In genomic region chrX:82764204-82764603, GRCm38 (mm10) we compare ENCODE assay signal across 19 mouse cellular contexts.
DNase-seq lines count a peak whose midpoint lies in the region; ATAC-seq lines count a peak whose summit lies in the region.
"Had no signal": no experiment of that assay in that cellular context is flagged by ENCODE, and none has a peak within 500 bp of the region (broad histone marks: within the 10 kb centered on the region; RNA-seq: fewer than 3 reads in every experiment).

No protein-coding gene starts in this region.

- H3K9ac ChIP-seq in midbrain, embryonic 11.5 days (ENCODE audit: low read length) = no peak overlapping the region
- no peak overlapping the region for H3K9ac ChIP-seq in midbrain, embryonic 16.5 days (ENCODE audit: low read depth, low read length)
- no peak overlapping the region for H3K9ac ChIP-seq in midbrain, embryonic 12.5 days (replicated peaks)
- H3K9ac ChIP-seq in midbrain, embryonic 15.5 days = no peak overlapping the region

- WGBS in midbrain, embryonic 11.5 days = 32% methylated on average over 2 of the region's 2 CpGs
- WGBS in midbrain, embryonic 16.5 days = 22% methylated on average over 2 of the region's 2 CpGs
- WGBS in midbrain, embryonic 12.5 days = 36% methylated on average over 2 of the region's 2 CpGs
- WGBS in midbrain, embryonic 15.5 days = 17% methylated on average over 2 of the region's 2 CpGs

- H3K4me1 ChIP-seq in midbrain, embryonic 11.5 days (ENCODE audit: control insufficient read depth, insufficient read depth, low read length) = no peaks in the 10 kb centered on the region
- H3K4me1 ChIP-seq in midbrain, embryonic 16.5 days (ENCODE audit: control insufficient read depth, insufficient read depth, low read length) = no peaks in the 10 kb centered on the region
- H3K4me1 ChIP-seq in midbrain, embryonic 12.5 days = no peaks in the 10 kb centered on the region
- no peaks in the 10 kb centered on the region for H3K4me1 ChIP-seq in midbrain, embryonic 15.5 days

- no peak for DNase-seq in midbrain, embryonic 11.5 days (ENCODE audit: low spot score, missing footprints)
- DNase-seq: adrenal gland, adult 2 months; adrenal gland, adult 8-10 months; adrenal gland, postnatal 10 days; adrenal gland, postnatal 14 days; adrenal gland, postnatal 25 days; adrenal gland, postnatal 36 days; B cell, adult 2 months; cerebellum, adult 11 months; cerebellum, adult 11-12 months; cerebellum, adult 18-20 months had no signal

- H3K4me3 ChIP-seq in midbrain, embryonic 11.5 days (ENCODE audit: low read depth, low read length) = no peak overlapping the region
- H3K4me3 ChIP-seq in midbrain, embryonic 16.5 days (ENCODE audit: low read depth, low read length) = no peak overlapping the region
- no peak overlapping the region for H3K4me3 ChIP-seq in midbrain, embryonic 12.5 days
- no peak overlapping the region for H3K4me3 ChIP-seq in midbrain, embryonic 15.5 days

- H3K36me3 ChIP-seq in midbrain, embryonic 11.5 days (ENCODE audit: control insufficient read depth, insufficient read depth, low read length) = no peaks in the 10 kb centered on the region
- H3K36me3 ChIP-seq in midbrain, embryonic 16.5 days (ENCODE audit: control insufficient read depth, insufficient read depth, low read length) = no peaks in the 10 kb centered on the region
- H3K36me3 ChIP-seq in midbrain, embryonic 12.5 days = no peaks in the 10 kb centered on the region
- no peaks in the 10 kb centered on the region for H3K36me3 ChIP-seq in midbrain, embryonic 15.5 days (replicated peaks)
- H3K36me3 ChIP-seq: G1E had no signal

- H3K27ac ChIP-seq in midbrain, embryonic 11.5 days (ENCODE audit: low read depth, low read length) = no peak overlapping the region
- no peak overlapping the region for H3K27ac ChIP-seq in midbrain, embryonic 16.5 days (ENCODE audit: low read length)
- no peak overlapping the region for H3K27ac ChIP-seq in midbrain, embryonic 12.5 days (replicated peaks)
- H3K27ac ChIP-seq in midbrain, embryonic 15.5 days = no peak overlapping the region

- no peaks in the 10 kb centered on the region for H3K27me3 ChIP-seq in midbrain, embryonic 11.5 days (ENCODE audit: control insufficient read depth, insufficient read depth, low read length)
- no peaks in the 10 kb centered on the region for H3K27me3 ChIP-seq in midbrain, embryonic 16.5 days (ENCODE audit: control insufficient read depth, insufficient read depth, low read depth, low read length)
- H3K27me3 ChIP-seq in midbrain, embryonic 12.5 days = no peaks in the 10 kb centered on the region
- H3K27me3 ChIP-seq in midbrain, embryonic 15.5 days (replicated peaks) = no peaks in the 10 kb centered on the region
- H3K27me3 ChIP-seq: CH12.LX had no signal

- H3K4me2 ChIP-seq in midbrain, embryonic 11.5 days = no peak overlapping the region
- no peak overlapping the region for H3K4me2 ChIP-seq in midbrain, embryonic 16.5 days (ENCODE audit: low read length)
- no peak overlapping the region for H3K4me2 ChIP-seq in midbrain, embryonic 12.5 days (replicated peaks)
- no peak overlapping the region for H3K4me2 ChIP-seq in midbrain, embryonic 15.5 days

- ATAC-seq in midbrain, embryonic 11.5 days (ENCODE audit: low FRiP score) = peak; percentile 57; the same call in 1 of the 2 replicates
- no peak for ATAC-seq in midbrain, embryonic 16.5 days
- peak; percentile 73 for ATAC-seq in midbrain, embryonic 12.5 days (ENCODE audit: low FRiP score, low read depth)
- ATAC-seq in midbrain, embryonic 15.5 days (replicated peaks) = no peak
- ATAC-seq: activated CD4-positive, CD25-positive, alpha-beta regulatory T cell, adult 4 months; CD4-positive, CD25-positive, alpha-beta regulatory T cell, adult 4 months; Patski had no signal

- no peaks in the 10 kb centered on the region for H3K9me3 ChIP-seq in midbrain, embryonic 11.5 days (ENCODE audit: control insufficient read depth, low read length)
- no peaks in the 10 kb centered on the region for H3K9me3 ChIP-seq in midbrain, embryonic 16.5 days (replicated peaks; ENCODE audit: control insufficient read depth, low read length, poor library complexity, severe bottlenecking)
- no peaks in the 10 kb centered on the region for H3K9me3 ChIP-seq in midbrain, embryonic 12.5 days
- H3K9me3 ChIP-seq in midbrain, embryonic 15.5 days = no peaks in the 10 kb centered on the region
- H3K9me3 ChIP-seq: G1E had no signal

Comparison
In these comparisons a context has a peak if more than half of its experiments do, and no peak if none do; other contexts are left out.
1. ATAC-seq: peak in midbrain, embryonic 11.5 days (single experiment) and midbrain, embryonic 12.5 days (single experiment); none in midbrain, embryonic 16.5 days (single experiment) and midbrain, embryonic 15.5 days (single experiment).